In genomic region chr9:69581236-69581635, GRCm38 (mm10) we compare ENCODE assay signal across 14 mouse cellular contexts.
DNase-seq lines count a peak whose midpoint lies in the region; ATAC-seq and TF ChIP-seq lines count a peak whose summit lies in the region.
"Had no signal": no experiment of that assay in that cellular context is flagged by ENCODE, and none has a peak within 500 bp of the region (broad histone marks: within the 10 kb centered on the region; RNA-seq: fewer than 3 reads in every experiment).

No protein-coding gene starts in this region.

- CTCF ChIA-PET in Patski (lab: Charles Lee), result no interaction called here

- POLR2A ChIA-PET in Patski (lab: Charles Lee), result no interaction called here

- peak; percentile 21 to 31 for DNase-seq in cerebellum, postnatal 10 days
- DNase-seq in cerebellum, adult 11-12 months, result no peak
- DNase-seq in left cerebral cortex, adult 2 months (ENCODE audit: extremely low spot score in 1 of 2, low spot score in 2 of 2), result no peak
- no peak for DNase-seq in left cerebral cortex, adult 9 months (ENCODE audit: low spot score in 2 of 2)
- peak; percentile 8 for DNase-seq in 3T3-L1 (ENCODE audit: low read depth, low spot score)
- DNase-seq in Patski (ENCODE audit: low read depth, low spot score), result no peak
- DNase-seq in embryo, embryonic 10 days (ENCODE audit: low spot score), result no peak
- DNase-seq in natural killer cell, adult 2 months (ENCODE audit: low spot score in 2 of 2), result no peak
- DNase-seq: adrenal gland, adult 8-10 months; B cell, adult 2 months; heart, postnatal 14 days had no signal

- H3K4me3 ChIP-seq in left cerebral cortex, adult 2 months, result no peak overlapping the region

- no peak overlapping the region for H3K27ac ChIP-seq in left cerebral cortex, adult 2 months
- H3K27ac ChIP-seq: hindbrain, postnatal 0 days; kidney, postnatal 0 days had no signal

- intact Hi-C loops in left cerebral cortex, adult 2 months (cut with DNase I), result no loop called here

- no peak for ATAC-seq in Patski
- ATAC-seq: hindbrain, postnatal 0 days; midbrain, embryonic 16.5 days had no signal

- peak; percentile 4 for TF ChIP-seq CTCF in left cerebral cortex, adult 2 months (IDR thresholded peaks at IDR 0.05)
- peak; percentile 54 for TF ChIP-seq CTCF in Patski (IDR thresholded peaks at IDR 0.05)

- peaks cover 9% of the 10 kb centered on the region for H3K27me3 ChIP-seq in Patski

- in situ Hi-C loops in Patski (cut with MboI; ENCODE audit: low pct_unique_long_range_greater_than_20kb), result no loop called here

Comparison
In these comparisons a context has a peak if more than half of its experiments do, and no peak if none do; other contexts are left out.
1. DNase-seq: peak in cerebellum, postnatal 10 days (2 of 2) and 3T3-L1 (single experiment); none in cerebellum, adult 11-12 months (single experiment), left cerebral cortex, adult 2 months (0 of 2), left cerebral cortex, adult 9 months (0 of 2), Patski (single experiment), embryo, embryonic 10 days (single experiment) and natural killer cell, adult 2 months (0 of 2).